Mouse (Mus musculus) brain, adult 2 months (tissue): Measurements from ENCODE around the gene Isoc2a.
A peak's percentile ranks its signal among the peaks of the same experiment; 100 is the strongest.
"Not testable (repeated sequence)": the region's sequence is repeated elsewhere in the genome, so short reads cannot be mapped to it uniquely, and the experiment has no call there.

Experiments used
- DNase-seq: peaks from one replicate; pipeline ENCODE4 v3.0.0; 2011; ENCODE audit warnings: low read depth, low spot score

The Isoc2a gene

DNA sequence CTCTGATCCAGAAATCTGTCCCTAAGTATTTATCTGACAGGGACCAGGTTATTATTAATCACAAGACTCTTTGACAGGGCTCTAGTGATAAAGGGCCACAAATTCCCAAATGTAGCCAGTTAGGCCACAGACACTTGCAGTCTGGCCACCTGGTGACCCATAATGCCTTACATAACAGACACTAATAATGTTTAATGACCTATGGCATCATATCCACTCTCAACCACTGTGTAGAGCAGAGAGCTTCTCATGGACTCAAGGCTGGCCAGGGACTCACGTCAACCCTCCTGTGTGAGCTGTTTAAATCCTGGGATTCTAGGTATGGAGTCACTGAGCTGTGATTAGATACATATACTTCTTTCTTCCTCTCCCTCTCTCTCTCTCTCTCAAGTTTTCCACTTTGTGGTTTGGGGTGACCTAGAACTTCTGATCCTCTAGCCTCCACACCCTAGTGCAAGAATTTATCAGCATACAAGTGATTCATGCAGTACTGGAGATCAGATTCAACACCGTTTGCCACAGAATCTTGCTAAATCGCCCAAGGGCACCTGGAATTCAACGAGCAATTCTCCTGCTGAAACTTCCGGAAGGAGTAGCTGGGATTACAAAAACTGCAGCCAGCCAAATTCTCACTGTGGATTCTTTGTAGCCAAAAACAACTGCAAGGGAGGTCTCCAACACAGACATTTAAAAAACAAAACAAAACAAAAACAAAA lies 12.7 kb upstream of the Isoc2a start:
- no peak for DNase-seq

DNA sequence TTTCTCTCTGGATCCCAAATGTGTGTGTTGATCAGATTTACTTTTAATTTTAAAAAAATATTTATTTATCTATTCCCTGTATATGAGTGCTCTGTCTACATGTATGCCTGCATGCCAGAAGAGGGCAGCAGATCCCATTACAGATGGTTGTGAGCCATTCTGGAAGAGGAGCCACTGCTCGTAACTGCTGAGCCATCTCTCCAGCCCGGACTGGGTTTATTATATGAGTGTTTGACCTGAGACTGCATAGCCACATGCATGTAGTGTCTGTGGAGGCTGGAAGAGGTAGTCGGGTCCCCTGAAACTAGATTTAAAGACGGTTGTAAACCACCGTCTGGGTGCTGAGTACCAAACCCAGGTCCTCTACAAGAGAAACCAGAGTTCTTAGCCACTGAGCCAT lies 11.9 kb upstream of the Isoc2a start:
- peak; percentile 62 for DNase-seq

DNA sequence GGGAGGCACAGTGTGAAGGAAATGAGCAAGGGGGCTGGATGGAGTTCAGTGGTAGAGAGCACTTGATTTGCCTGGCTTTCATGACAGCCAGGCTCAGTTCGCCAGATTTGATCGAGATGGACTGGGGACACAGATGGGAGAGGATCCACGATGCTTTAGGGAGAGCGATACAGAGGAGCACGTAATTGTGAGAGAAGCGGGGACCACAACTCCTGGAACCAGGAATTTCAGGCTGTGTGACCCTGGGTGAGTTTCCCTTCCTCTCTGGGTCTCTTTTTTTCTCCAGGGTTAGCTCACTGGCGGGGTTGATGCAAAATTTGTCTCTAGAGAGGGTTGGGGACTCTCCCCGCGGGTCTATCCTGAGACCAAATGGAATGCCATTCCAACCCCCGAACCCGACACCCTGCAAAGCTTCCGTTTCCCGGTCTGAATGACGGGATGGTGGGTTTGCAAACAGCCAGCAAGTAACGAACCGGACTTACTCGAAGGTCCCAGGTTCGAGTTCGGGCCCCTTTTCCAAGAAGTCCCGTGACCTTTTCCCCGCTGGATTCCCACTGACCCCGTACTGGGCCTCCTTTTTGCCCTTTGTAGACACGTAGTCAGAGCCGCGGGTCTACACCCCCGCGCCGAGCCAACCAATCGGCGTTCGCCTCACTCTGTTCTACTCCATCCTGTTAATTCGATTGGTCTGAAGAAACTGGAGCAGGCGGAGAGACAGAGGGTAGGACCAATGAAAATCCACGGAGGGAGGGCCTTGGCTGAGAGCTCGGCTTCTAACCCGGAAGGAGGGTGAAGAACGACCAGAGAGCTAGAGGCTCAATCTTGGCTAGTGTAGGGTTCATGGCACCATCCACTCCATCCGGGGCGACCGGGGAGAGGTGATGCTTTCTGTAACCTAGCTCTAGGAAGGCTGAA lies 11.1 kb upstream of the Isoc2a start:
- peak; percentile 99 for DNase-seq

DNA sequence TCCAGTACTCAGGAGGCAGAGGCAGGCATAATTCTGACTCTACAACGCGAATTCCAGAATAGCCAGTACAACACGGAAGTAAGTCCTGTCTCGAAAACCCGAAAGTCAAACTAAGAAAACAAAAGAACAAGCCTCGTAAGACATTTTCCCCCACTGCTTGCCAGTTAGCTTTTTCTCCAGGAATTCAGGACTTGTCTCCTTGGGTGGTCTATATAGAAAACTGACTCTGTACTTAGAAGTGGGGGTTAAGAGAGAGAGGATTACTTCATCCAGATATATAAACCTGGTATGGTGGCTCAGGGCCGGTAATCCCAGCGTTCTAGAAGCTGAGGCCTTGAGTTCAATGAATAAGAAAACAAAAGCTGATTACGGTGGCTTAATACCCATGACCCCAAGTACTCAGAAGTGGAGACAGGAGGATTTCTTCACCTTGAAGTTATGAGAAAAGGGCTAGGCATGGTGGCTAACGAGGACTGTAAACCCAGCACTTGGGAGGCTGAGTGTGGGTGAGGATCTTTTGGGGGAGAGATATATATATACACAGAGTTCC lies 10.2 kb upstream of the Isoc2a start:
- DNase-seq: peak; percentile 10

DNA sequence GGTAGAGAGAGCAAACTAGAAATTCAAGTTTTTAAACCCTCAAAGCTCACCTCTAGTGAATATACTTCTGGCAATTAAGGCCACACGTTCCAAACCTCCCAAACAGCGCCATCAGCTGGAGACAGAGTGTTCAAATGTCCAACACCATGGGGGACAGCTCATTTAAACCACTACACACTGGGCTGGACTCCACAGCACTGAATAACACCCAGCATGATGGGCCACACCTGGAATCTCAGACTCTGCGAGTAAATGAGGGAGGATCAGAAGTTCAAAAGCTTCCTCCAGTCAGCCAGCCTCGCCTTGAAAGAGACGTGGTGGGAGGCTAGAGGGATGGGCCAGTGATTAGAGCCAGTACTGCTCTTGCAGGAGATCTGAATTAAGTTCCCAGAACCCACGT lies 6.8 kb upstream of the Isoc2a start, which contains the start of gene Isoc2b:
Gene Isoc2b (minus strand): TSS at position 126 of the 400 bp plus-strand sequence.
- no peak for DNase-seq

DNA sequence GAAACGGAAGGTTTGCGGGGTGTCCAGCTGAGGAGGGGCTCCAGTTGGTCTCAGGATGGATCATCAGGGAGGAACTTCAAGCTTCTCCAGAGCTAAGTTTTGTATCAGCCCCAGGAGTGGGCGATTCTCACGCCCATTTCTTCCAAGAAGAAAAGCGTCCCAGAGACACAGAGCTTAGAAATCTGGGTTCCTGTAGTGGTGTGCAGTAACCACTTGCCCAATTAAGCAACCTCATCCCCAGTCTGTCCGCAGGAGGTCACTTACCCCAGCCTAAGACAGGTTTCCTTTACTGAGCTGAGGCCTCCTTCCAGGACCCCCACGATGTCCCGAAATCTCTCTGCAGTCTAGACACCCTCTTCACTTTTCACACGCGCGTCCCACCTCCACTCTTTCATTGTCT lies 273 bp downstream of the Isoc2a start:
- no peak for DNase-seq

DNA sequence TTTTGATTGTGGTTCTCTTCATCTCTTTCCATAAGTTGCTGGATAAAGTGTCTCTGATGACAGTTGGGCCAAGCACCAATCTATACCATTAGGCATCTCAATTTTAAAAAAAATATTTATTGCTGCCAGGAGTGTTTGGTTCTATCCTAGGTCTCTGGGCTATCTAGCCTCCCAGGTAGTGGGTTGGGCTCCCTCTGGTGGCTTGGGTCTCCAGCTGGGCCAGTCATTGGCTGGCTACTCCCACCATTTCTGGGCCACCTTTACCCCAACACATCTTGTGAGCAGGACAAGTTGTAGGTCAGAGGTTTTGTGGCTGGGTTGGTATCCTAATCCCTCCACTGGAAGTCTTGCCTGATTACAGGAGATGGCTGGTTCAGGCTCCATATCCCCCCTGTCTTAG lies 1.2 kb downstream of the Isoc2a start:
- no peak for DNase-seq

DNA sequence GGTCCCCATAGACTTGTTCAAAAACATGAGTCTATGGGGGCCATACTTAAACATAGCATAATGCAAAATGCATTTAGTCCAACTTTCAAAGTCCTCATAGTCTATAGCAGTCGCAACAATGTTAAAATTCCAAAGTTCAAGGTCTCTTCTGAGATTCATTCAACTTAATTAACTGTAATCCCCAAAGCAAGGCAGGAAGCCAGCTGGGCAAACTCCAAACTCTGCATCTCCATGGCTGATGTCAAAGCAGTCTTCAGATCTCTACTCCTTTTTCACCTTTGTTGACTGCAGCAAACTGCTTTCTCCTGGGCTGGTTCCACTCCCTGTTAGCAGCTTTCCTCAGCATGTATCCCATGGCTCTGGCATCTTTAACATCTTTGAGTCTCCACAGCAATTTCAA lies 2.1 kb downstream of the Isoc2a start:
- DNase-seq: not testable (repeated sequence)

DNA sequence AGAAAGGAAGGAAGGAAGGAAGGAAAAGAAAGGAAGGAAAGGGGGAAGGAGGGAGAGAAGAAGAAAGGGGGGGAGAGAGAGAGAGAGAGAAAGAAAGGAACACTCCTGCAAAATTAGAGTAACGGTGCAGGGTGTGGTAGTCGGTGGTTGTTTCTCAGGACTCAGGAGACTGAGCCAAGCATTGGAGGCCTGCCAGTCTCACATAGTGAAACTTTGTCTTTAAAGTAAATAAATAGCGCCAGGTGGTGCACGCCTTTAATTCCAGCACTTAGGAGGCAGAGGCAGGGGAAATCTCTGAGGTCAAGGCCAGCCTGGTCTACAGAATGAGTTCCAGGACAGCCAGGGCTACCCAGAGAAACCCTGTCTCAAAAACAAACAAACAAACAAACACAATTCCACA lies 9.7 kb downstream of the Isoc2a start:
- DNase-seq: no peak

DNA sequence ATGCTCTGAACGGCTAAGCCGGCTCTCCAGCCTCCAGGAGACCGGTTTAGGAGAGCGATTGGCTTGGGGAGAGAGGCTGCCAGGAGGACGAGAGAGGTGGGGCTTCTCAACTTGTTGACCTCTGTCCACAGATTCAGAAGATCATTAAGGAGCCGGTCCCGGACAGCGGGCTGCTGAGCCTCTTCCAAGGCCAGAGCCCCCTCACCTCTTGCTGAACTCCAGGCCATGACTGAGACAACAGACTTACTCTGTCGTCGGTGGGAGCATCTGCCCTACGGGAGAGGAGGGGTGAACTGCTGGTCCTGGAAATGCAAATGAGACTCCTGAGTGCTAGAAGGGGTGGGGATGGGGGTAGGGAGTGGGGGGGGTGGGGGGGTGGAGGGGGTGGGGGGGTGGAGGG lies 18.2 kb downstream of the Isoc2a start:
- no peak for DNase-seq

DNA sequence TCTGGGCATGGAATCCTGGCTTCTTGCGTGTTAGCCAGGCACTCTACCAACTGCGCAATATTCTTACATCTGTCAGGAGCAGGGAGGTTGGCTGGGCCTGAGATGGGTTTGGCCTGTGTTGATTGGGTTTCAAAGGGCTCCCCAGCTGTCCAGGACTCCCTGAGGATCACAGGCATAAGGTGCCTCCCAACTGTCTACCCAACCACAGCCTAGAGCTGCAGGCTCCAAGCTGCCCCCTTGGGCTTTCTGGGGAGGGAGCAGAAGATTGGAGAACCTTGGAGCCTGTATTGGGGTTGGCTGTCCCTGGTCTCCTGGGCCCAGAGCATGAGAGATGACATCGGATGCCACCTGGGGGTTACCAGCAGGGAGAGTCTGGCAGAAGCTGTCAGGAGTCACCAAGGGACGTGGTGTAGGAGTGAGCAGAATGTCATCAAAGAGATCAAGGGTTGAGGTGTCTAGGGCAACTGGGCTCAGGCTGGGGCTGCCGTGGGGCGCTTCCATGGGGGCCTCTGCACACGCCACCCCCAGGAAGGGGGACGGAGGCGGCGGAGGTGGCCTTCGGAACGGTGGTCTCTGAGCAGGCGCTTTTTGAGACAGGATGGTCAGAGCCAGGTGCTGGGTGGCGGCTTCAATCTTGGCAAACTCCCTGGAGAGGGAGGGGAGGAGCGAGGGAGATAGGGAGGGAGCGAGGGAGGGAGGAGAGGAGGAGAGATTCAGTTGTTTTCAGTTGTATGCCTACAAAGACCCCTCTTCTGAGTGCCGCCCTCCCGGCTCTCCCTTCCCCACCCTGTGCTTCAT lies 22.1 kb downstream of the Isoc2a start:
- peak; percentile 47 for DNase-seq

DNA sequence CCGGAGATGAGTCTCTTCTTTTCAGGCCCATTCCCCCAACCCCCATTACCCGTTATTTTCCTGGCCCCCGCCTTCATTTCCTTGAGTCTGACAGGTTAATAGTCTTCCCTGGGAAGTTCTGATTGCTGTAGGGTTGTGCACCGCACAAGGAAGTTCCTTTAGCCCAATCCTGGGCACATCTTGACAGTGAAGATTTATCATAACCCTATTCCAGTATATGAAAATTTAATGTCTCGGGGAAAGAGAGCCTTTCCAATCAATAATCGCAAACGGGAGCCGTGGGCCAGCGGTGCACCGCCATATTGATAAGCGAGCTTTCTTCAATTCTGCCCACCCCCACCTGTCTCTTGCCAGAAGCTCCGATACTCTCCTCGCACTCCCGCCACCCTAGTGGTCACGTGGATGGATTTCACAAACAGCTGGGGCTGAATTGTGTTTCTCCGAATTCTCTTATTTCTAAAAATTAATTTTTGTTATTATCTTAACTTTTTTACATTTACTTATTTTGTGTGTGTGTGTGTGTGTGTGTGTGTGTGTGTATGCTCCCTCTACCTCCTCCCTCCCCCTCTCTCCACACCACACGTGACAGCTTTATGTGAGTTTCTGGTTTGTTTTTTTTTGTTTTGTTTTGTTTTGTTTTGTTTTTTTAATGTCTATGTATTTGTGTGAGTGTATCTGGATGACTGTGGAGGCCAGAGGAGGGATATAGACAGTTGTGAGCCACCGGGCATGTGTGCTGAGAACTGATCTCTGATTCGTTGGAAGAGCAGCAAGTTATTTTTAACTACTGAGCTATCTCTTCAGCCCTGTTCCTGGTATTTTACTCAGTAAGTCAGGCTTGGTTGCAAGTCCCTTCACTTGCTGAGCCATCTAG lies 22.9 kb downstream of the Isoc2a start:
- peak; percentile 74 for DNase-seq

DNA sequence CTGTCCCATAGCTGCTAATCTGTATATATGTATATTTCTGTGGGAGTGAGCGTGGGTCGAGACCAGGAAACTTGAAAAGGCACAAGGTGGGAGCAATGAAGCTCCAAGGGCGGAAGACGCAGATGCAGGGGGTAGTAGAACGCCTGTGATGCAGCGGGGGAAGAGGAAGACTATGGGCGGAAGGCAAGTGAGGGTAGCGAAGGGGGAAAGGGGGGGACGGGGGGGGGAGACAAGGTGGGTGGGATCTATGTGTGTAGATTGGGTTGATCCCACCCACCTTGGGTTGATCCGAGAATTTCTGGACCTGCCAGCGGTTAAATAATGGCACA lies 23.5 kb downstream of the Isoc2a start:
- DNase-seq: no peak

DNA sequence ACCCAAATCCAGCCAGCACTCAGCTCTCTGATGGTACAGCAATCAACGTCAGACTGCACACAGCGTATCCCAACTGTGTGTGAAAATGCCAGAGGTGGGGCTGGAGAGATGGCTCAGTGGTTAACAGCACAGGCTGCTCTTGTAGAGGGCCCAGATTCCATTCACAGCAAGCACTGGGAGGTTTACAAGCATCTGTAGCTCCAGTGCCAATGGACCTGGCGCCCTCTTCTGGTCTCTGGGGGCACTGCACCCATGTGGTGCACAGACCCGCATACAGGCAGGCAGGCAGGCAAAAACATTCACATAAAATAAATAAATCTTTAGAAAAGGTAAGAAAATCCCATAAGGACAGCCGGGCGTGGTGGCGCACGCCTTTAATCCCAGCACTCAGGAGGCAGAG lies 24.2 kb downstream of the Isoc2a start:
- DNase-seq: peak; percentile 10

DNA sequence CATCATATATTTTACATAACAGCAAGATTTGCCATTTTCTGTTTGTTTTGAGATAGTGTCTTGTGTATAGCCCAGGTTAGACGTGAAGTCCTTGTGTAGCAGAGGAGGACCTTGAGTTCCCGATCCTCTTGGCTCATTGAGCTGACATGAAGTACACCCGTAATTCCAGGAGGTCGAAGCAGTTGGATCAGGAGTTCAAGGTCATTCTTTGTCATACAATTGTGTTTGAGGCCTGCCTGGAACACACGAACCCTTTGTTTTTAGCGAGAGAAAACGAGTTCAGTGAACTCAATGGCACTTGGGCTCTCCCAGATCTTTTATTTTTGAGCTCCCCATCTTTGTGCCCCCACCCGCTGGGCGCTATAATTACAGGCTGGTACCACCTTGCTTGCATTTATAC lies 25.5 kb downstream of the Isoc2a start:
- no peak for DNase-seq

DNA sequence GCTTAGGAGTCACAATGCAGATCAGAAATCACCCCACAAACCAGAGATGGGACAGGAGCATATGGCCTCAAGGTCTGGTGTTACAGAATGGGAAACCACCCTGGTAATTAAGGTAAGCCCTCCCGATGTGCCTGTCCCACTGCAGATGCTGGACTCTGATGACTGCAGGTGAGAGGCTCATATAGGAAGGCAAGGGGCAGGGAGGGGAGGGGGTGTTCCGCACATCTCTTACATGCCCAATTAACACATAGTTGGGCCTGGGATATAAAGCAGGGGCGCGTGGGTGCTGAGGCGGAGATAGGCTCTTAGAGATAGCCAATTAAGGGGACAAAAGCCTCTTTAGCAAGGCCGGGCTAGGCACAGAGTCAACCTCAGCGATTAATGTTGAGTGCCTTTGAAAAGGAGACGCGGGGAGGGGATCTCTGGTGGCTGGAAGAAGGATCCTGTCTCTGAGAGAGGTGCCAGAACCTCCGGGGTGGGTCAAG lies 29.6 kb downstream of the Isoc2a start, which contains the start of gene Gm36210:
Gene Gm36210 (minus strand): TSS at position 51 of the 485 bp plus-strand sequence.
- DNase-seq: no peak

DNA sequence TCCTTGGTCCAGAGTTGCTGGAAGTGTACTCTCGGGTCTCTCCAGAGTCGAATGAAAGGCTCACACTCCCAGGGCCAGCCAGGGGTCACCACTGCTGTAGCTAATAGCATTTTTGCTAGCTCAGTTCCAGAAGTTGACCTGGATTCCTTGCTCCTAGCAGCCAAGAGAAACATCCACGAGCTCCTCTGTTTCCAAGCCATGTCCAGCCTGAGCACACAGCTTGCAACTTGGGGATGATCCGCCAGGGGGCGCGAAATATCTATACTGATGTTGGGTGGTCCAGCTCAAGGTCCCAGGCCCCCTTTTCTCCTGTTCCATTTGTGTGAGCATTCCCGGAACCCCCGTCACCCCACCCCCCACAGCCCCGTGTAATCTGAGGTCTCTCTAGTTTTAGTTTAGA lies 34.6 kb downstream of the Isoc2a start:
- peak; percentile 55 for DNase-seq

DNA sequence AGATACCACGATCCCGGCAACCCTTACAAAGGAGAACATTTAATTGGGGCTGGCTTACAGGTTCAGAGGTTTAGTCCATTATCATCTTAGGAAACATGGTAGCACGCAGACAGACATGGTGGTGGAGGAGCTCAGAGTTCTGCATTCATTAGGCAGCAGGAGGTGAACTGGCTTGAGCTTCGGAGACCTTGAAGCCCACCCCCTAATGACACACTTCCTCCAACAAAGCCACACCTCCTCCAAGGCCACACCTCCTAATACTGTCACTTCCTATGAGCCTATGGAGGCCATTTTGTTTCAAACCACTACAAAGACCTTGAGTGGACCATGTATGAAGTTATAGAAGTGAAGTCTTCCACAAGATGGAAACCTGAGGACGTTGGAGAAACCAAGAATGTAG lies 35.3 kb downstream of the Isoc2a start:
- DNase-seq: no peak

DNA sequence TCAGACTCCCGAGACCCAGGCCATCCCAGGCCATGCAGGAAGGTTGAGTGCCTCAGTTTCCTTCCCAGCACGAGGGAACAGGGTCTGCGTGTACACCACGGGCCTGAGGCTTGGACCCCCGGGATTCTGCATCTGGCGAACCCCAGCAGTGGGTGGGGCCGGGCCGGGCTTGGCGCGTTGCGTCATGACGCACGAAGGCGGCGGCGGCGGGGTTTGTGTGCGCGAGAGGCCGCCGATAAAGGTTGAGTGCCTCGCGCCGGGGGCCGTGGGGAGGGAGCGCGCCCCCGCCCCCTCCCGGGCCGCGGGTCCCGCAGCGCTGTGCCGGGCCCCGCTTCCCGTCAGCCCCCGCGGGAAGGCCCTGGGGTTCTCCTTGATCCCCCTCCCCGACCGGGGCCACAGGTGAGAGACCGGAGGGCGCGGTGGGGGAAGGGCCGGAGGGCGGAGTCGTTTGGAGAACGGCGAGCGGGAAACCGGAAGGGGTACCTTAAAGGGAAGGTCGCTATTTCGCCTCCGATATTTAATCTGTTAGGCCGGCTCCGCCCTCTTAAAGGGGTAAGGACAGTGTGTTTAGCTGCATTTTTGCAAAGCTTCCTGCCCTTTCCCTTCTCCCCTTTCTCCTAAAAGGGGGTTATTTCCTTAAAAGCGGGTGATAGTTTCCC lies 38.2 kb downstream of the Isoc2a start, which contains the start of gene Zfp628:
Gene Zfp628 (plus strand): TSS at position 211 of the 659 bp plus-strand sequence.
- DNase-seq: peak; percentile 98
